Mouse (Mus musculus) c-Kit-positive CD71-positive TER-119-positive erythroid progenitor cells, embryonic 14.5 days (primary cell): ENCODE results near the gene Dusp3.
"Not testable (repeated sequence)": the region's sequence is repeated elsewhere in the genome, so short reads cannot be mapped to it uniquely, and the experiment has no call there.

Experiments used
- DNase-seq: peaks from one replicate; pipeline ENCODE4 v3.0.0-alpha.2; 2013; ENCODE audit warnings: low spot score

Gene Dusp3

DNA sequence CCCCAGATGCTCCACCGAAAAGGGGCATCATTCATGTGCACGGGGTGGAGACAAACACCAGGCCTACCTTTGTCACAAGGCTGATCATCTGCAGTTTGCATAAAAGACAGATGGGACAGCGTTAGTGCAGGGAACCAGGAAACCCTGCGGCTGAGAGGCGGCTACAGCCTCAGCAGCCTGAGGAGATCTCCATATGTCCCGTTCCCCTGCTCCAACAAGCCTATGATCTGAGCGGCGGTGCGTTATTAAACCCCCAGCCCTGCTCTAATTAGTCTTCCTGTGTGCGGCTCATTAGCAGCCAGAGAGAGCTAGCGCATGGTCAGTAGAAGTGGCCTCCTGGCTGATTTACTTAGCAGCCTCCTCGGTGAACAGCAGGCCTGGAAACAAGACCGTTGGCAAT is 23.3 kb upstream of the Dusp3 start:
- no peak for DNase-seq

DNA sequence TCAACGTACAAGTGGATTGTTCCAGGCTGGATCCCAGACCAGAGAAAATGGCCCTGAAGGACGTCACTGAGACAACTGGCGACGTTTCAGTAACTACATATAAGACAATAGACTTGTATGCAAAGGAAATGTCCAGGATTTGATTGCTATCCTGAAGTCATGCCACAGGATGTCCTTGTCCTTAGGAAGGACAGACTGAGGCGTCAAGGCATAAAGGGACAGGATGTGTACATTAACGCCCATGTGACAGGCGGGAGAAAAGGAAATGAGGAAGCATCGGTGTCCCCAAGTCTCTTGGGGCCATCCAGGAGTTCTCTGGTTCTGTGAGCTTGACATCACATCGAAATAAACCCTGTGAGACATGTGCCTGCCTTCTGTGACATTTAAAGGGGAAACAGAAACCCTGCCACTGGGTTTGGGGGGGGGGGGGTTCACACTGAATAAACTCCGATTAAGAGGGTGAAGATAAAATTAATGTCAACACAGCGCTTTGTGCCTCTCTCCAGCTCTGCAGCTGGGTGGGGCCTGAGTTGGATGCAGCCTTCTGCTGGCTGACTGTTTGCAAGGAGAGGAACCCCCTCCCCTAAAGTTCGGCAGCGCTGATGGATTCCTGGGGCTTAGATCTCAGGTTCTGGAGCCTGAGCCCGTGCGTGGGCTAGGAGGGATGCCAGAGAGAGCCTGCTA is 22.3 kb upstream of the Dusp3 start:
- DNase-seq, result no peak

DNA sequence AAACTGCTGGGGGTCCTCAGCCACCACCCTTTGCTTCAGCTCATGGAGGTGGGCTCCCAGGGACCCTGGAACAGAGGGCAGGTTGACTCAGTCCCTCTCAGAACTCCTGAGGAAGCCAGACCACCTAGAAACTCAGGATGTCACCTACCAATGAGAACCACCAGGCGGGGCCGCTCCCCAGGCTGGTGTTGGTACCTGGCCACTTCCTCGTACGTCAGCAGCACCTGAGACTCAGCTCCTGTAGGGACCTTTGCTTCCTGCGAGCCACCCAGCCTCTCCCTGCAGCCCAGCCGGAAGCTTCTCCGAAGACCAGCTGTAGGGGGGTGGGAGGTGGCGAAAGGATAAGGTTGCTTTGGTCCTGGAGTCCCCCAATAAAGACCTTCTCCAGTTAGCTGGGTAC is 21.6 kb upstream of the Dusp3 start:
- no peak for DNase-seq

GRCm38 (mm10) chr11:102006688-102007087 is 19.9 kb upstream of the Dusp3 start:
- DNase-seq, result no peak

- no peak for DNase-seq
Measured at GRCm38 (mm10) chr11:102006271-102006670, 19.5 kb upstream of the Dusp3 start.

DNA sequence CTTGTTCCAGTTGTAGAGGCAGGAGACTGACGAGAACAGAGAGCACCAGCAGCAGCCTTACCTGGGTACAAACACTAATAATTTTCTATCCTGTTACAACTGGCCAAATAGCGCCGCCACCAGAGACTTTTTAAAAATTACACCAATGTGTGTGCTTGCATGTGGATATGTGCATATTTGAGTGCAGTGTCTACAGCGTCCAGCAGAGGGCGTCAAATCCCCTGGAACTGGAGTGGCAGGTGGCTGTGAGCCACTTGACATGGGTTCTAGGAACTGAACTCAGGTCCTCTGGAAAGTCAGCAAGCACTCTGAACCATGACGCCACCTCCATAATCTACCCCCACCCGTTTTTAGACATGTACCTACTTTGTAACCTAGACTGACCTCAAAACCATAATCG is 17.4 kb upstream of the Dusp3 start:
- DNase-seq, result no peak

- DNase-seq, result no peak
Measured at GRCm38 (mm10) chr11:101999466-101999865, 12.7 kb upstream of the Dusp3 start.

- DNase-seq, result no peak
Measured at GRCm38 (mm10) chr11:101998258-101998657, 11.4 kb upstream of the Dusp3 start.

DNA sequence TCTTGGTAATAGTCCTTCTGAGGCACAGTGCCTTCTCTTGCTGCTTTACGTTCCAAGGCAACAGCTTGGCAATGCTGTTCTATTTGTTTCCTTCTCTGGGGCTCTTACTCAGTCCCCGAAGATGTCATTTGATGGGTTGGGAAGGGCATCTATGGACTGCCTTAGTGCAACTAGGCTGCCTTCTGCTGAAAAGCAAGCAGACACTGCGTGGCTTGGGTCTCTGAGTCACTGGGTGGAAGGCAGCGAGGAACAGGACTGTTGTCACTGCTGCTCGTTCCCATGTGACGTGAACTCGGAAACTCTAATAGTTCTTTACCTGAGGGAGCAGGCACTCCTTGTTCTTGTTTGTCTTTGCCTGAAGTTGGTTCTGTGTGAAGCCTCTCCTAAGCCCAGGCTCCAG is 9.1 kb upstream of the Dusp3 start:
- no peak for DNase-seq

DNA sequence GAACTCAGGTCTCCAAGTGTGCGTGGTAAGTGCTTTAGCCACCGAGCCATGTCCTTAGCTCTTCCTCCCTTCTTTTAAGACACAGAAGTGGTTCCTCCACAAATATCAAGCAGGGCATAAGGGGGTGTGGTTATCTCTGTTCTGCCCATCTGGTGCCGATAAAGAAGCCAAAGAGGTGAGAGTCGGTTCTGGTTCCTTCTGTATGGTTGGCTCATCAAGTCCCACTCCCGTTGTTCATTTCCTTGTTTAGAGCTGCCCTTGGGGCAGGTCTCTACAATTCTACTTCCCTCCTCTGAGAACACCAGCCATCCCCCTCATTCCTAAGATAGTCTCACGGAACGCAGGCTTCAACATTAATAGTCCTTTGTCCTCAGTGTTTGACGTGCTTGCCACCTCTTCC is 7.3 kb upstream of the Dusp3 start:
- DNase-seq, result peak; percentile 76

- DNase-seq, result no peak
Measured at GRCm38 (mm10) chr11:101992411-101992810, 5.6 kb upstream of the Dusp3 start.

DNA sequence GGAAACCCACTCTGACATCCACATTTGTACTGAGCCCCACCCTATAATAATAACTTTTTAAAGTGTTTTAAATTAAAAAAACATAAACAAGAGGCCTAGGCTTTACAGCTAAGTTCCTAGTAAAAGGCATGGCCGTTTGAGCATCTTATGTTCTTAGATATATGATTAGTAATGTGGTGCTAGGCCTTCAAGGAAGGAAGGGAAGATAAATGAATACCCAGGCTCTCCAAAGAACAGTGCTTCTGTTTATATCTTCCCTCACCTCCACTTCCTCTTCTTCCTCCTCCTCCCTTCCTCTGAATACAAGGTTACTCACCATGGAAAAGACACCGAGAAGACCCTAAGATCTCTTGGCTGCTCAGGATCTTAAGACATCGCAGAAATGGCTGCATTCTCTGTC is 5.0 kb upstream of the Dusp3 start:
- no peak for DNase-seq

GRCm38 (mm10) chr11:101990244-101990643 is 3.4 kb upstream of the Dusp3 start:
- DNase-seq, result no peak

DNA sequence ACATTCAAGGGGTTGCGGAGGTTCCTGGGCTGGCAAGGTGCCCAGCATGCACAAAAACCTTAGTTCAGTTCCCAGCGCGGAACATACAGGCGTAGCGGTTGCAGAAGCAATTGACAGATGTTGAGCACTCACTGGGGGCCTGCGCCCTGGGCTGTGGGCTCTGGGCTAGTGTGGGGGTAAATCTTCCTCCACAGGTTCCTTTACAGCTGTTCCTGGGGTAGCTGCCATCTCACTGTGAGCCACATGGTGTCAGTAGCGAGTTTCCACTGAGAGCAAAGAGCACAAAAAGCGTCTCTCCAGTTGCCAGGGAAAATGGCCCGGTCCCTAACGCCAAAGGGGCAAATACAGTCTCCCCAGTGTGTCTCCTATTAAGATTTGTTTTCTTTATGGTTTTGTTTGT is 823 bp downstream of the Dusp3 start:
- peak; percentile 66 for DNase-seq

DNA sequence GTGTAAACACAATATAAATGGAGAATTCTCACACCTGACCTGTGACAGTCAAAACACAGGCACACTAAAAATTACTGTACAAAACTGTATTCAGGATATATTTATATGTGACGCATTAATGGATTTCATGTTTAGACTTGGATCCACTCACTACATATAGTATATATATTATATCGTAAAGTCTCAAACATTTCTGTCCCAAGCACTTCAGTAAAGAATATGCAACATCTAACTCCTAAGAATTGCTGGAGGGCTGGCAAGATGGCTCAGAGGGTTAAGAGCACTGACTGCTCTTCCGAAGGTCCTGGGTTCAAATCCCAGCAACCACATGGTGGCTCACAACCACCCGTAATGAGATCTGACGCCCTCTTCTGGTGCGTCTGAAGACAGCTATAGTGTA is 1.4 kb downstream of the Dusp3 start:
- not testable (repeated sequence) for DNase-seq

DNA sequence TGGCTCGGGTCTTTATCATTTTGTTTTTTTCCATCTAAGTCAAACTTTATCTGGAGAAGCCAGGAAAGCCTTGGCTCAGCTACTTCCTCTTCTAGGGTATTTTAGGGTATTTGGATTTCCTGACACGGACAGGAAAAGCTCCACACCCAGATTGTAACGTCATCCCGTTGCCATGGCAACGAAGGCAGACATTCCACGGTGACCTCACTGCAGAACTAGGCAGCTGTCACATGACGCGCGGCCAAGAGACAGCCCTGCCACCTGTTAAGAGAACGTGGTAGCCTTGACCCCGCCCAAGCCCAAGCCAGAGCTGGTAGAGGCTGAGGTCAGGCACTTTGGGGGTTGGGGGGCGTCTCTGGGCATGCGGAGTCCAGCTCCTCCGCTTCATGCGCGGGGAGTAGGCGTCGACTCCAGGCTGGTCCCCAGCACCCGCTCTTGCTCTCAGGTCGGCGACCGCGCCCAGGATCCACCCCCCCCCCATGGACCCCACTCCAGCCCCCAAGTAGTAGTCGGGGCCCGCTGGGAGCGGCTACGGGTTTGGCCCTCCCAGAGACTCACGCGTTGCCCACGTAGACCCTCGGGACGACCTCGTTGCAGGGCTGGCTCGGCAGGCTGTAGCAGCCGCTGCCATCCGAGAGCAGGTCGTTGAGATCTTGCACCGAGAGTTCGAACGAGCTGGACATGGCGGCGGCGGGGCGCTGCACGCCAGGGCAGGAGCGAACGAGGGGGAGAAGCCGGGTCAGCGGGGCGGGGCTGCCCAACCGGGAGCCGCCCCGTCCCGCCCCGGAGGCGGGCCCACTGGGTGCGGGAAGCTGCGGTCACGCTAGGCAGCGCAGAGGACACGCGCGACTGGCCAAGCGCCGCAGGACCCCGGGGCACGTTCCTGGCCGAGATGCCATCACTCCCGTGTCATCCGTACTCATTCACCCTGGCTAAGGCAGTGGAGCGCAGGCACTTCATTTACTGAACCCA is 2.5 kb downstream of the Dusp3 start, which contains the start of gene Cfap97d1:
Cfap97d1 (plus strand) TSS at position 226 of the 972 bp plus-strand sequence.
- DNase-seq, result peak; percentile 65

GRCm38 (mm10) chr11:101983431-101983921 is 3.3 kb downstream of the Dusp3 start:
- no peak for DNase-seq

DNA sequence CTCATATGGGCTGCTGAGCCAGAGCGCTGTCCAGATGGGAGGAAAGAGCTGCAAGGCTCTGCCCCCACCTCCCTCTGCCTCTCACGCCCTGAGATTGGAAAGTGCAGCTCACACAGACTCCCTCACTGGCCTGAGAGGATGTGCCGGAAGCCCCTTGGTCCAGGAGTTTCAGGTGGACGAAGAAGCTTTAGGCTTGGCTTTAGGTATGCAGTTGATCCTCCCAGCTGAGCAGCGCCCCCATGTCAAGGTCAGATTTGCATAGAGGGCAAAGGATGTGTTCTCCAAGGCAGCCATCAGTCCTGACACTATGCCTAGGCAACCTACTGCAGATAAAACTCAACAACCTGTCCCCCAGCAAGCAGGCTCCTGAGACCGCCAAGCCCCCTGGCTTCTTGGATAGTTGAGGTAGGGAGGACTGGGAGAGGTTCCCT is 3.8 kb downstream of the Dusp3 start:
- no peak for DNase-seq

DNA sequence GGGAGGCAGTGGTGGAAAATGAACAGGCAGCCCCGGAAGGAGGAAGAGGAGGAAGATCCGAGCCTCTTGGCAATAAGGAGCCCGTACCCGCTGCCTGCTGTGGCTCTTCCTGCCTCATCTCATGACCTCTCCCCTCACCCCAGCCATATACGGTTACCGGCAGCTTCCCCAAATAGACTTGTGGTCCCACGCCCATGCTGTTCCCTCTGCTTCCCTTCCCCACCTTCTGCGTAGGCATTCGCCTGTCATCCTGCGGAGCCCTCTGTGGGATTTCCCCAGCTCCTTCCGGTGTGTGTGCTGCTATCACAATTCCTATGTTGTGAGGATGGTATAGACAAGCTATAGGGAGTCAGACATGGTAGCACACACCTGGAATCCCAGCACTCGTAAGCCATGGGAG is 5.0 kb downstream of the Dusp3 start:
- DNase-seq, result no peak

- no peak for DNase-seq
Measured at GRCm38 (mm10) chr11:101980603-101981157, 6.1 kb downstream of the Dusp3 start.

DNA sequence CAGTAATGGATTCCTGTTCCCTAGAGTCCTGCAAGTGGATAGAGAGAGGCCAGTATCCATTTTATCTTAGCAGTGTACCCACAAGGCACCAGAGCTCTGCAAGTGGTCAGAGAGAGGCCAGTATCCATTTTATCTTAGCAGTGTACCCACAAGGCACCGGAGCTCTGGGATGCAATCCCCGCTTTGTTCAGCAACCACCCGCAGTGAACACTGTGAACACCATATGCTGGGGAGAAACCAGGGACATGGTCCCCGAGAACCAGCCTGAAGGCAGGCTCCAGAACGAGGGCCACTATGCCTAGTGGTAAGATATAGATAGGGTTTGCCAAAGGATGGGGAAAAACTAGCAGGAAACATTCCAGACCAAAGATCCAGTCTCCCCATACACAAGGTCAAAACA is 7.7 kb downstream of the Dusp3 start:
- no peak for DNase-seq

DNA sequence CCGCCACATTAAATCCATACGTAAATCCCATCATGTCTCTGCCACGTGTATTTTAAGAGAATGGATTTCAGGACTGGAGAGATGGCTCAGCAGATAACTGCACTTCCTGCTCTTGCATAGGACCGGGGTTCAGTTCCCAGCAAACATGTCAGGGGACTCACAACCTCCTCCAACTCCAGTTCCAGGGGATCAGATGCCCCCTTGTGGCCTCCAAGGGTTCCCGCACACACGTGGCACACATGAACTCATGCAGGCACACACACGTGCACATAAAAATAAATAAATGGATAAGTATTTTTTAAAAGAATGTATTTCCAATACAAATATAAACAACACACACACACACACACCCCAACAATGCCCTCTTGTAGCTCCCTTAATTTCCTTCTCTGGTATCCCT is 9.9 kb downstream of the Dusp3 start:
- no peak for DNase-seq

DNA sequence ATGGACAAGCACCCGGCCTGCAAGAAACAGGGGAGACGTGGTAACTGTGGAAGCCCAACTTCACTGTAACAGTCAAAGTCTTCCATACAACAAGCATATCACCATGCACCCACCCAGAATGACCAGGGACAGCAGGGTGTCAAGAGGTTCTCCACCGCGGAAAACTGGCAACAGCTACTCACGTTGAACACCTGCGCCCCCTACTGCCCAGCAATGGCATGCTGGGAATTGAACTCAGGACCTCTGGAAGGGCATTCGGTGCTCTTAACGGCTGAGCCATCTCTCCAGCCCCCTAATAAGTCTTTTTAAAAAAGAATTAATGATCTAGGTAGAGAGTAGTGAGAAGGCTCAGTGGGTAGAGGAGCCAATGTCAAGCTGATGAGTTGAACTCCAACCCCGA is 11.9 kb downstream of the Dusp3 start:
- DNase-seq, result no peak
